Mouse (Mus musculus) regulatory T cell (primary cell): ENCODE measurements around the gene Tmem119.

Experiments used
- in situ Hi-C: fragments of 300-600 bp; cut with MboI, MseI; formaldehyde crosslinking; loops from one replicate; pipeline ENCODE4 v1.15.1; 2025; ENCODE audit warnings: high pct_unique_total_duplicates

Tmem119 gene

DNA sequence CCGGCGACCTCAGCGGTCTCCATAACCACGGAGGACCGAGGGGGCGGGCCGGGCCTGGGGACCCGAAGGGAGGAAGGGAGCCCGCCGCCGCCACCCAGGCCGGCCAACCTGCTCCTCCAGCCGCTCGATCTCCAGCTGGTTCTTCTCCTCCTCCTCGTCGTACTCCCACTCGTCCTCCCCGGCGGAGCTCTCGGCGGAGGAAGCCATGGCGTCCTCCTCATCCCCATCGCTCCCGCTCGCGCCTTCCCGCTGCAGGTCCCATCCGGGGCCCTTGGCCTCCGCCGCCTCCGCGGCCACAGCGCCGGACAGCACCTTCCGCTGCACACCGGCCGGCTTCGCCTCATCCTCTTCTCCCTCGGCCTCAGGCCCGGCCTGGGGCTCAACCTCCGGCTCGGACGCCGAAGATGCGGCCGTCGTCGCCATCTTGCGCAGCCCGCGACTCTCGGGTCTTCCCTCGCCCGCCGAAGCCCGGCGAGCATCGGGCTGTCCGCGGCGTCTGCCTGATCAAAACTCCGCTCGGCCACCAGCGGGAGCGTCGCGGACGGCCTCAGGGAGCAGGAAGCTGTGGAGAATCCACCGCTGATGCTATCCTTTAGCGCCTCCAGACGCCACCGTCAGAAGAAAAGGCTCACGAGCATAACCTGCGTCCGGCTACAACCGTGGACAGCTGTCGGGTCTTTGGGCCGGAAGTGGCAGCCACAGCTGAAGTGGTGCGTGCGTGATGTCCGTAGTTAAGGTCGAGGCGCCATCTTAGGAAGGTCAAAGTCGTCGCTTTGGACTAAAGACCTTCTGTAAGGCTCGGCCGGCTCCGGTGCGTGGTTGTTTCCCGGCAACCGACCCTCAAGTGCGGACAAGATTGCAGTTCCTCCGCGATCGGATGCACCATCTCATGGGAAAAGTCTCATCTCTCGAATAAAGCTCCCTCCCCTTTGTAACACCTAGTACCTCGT lies 28.8 kb downstream of the Tmem119 start:
- in situ Hi-C loops = loop anchor here (5.0 to 10.0 kb wide), 3 partner anchors 46 to 673 kb away; partner anchors contain the start of genes Mmab and Mvk

DNA sequence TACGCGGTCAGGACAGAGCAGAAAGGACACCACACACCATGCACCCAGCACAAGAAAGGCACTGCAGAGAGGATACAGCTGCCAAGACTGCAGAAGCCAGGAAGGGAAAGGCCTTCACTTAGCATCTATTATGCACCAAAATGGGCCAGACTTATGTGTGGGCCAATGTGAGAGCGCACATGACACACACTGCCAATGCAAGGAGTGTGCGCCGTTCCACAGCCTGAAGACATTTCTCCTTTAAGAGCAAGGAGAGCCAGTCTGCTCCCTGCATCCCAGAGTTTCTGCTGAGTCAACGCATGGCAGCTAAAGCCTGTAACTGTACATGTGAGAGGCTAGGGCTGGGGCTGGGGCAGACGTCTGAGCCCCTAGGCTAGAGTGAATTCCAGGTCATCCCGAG lies 31.5 kb downstream of the Tmem119 start:
- in situ Hi-C loops = loop anchor here (10.0 kb wide), 1 partner anchor 1424 kb away; the partner anchor contains the start of genes Hps4 and Srrd

DNA sequence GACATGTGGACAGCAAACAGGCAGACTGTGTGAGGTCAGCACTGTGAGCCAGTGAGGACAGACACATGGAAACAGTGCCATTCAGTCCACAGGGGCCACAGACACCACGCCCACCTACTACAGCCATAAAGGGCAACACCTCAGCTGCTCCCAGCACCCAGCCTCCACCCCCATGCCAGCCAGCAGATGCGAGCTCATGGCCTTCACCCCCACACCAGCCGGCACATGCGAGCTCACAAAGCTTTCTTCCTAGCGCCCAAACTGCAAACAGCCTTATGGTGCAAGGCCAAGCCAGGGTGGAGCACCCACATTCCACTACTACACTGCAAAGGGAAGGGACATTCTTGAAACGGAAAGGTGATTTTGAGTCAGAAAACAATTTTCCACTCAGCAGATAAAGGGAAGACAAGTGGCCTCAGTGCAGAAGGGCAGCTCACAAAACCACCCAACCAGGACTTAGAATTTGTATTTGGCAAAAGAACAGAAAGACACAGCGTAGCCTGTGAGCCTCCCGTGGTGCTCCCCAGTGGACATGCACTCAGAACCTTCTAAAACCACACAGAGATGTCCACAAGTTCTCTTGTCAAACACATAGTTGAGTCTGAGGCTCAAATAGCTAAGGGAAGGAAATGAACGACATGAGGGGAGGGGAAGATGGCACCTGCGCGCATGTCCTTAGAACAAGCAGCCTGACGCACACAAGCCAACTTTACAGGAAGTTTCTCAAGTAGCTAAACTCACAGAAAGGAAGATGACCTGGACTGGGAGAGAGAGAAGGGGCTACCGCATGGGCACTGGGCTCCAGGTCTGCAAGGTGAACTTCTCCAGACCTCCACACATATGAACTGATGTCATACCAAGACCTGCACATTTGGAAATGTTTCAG lies 34.4 kb downstream of the Tmem119 start:
- in situ Hi-C loops = loop anchor here (10.0 kb wide), 1 partner anchor 1421 kb away; the partner anchor contains the start of genes Hps4 and Srrd

DNA sequence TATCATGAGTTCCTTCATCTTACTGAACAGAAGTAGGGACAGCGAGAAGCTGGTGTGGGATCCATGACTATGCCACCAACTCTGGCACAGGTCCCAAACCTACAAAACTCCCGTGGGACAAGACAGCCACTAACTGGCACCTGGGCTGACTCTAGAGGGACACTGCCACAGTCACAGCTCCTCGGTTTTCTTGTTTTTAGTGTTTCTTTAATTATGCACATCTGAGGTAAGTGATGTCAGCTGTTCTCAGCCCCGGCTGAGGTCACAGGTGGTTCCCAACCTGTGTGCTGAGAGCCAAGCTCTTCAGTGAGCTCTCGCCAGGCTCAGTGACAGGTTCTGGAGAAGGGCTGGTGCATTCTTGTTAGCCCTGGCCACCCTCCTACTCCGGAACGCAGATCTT lies 35.9 kb downstream of the Tmem119 start:
- in situ Hi-C loops = loop anchor here (10.0 kb wide), 1 partner anchor 1420 kb away; the partner anchor contains the start of genes Hps4 and Srrd

DNA sequence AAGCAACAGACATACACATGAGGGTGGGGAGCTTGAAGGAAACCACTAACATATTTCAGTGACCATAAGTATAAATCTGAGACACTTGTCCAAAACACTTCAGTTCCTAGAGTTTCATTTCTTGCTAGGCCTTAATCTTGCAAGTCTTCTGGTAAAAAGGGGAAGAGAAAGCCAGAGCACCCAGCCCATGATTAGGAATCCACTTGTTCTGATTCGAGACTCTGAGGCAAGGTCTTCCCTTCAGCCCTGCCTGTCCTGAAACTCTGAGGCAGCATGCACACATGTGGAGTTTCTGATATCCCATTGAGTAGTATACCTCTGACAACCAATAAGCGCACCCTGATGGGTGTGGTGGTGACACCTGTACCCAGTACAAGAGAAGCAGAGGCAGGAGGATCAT lies 38.7 kb downstream of the Tmem119 start:
- in situ Hi-C loops = loop anchor here (10.0 kb wide), 1 partner anchor 1417 kb away; the partner anchor contains the start of genes Hps4 and Srrd

DNA sequence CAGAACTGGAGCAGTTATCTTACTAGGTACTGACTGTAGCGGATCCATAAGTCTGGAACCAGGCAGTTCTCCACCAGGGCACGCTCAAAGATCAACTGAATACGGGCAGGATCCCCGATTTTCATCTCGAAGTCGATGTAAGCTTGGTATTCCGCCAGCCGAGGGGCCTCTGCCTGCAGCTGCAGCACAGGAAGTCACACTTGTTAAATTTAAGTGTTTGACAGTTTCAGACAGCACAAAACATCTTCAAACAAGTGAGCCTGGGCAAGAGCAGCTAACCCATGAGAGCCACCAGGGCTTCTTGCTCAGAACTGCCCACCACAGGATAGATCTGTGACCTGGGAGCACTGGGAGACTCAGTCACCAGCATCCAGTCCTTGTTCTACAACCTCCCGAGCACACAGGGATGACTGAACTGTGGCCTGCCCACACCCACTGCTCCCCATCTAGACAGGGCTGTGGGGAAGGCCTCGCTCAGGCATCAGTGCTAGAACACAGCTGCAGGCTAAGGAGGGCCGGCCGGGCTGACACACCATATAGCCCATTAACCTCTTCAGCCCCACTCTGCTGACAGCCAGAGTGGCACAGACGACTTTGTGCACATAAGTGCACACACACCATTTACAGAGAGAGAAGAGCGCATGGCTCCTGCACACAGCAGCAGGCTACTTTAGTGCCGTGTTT lies 44.8 kb downstream of the Tmem119 start:
- in situ Hi-C loops = no loop called here

DNA sequence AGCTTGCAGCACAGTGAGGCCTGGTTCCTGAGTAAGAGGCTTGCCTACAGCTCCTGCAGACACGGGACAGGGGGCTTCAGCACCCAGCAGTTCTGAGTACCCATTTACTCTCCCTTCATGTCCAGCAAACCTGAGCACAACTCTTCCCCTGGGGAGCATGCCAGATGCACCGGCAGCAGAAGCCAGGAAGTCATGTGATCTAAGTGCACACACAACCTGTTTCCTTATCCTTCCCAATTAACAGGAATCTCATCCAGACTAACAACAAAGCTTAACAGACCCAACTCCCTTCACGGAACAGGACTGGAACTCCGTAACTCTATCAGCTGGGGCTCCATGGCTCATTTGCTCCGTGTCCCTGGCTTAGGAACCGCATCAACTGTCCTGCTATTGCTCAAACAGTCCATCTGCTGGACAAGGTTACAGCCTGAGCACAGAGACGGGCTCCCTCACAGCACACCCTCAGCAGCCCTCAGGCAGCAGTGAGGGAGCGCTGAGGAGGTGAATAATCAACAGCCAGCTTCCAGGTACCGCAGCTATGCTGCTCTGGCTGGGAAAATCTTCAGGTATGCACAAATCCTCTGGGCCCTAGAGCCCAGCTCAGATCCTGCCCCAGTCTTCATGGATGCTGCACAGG lies 48.7 kb downstream of the Tmem119 start:
- in situ Hi-C loops = no loop called here

DNA sequence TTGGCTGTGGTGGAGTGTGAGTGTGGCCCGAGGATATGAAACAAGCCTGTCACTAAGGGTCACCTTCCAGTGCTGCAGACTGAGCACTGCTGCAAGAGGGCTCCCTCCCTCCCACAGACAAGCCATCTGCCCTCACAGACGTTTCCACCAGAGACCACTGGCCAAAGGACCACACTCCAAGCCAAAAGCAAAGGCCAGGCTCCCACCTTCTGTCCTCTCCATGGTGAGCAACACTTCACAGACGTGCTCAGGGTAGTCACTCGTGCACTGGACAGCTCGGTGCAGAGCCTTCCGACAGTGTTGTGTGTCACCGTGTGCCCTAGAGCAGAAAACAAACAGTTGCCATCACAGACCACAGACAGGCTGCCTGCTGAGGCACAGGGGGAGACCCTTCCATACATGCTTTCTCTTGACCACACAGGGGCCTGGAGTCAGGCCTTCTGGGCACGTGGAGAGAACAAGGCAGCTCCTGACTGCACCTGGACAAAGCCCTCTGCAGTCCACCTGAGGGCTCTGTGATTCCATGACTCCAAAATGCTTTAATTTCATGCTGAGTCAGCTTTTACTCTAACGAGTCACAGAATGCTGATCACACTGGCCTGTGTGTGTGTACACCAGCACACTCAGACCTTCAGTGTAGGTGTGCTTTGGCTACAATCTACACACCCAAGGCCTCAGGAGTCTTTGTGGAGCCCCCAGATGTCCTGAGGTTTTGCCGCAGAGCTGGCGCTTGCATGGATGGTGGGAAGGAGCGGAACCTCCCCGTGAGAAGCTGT lies 51.6 kb downstream of the Tmem119 start:
- in situ Hi-C loops = no loop called here

DNA sequence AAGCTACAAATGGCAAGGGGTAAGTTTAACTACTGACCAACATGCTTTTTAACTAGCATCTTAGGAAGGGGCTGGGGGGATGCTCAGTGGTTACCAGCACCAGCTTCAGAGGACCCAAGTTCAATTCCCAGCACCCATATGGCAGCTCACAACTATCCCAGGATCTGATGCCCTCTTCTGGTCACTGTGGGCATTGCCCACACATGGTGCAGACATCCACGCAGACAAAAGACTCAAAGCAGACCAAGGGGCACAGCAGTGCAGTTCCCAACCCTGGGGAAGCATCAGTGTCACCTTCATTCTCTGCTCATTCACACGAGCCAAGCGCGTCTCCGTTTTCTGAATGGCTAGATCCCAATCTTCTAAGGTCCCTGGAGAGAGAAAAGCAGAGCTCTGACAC lies 52.7 kb downstream of the Tmem119 start:
- in situ Hi-C loops = no loop called here
